Mouse (Mus musculus) naive thymus-derived CD4-positive, alpha-beta T cell, adult 2 months (primary cell): ENCODE measurements around the gene Gtpbp2.
A peak's percentile ranks its signal among the peaks of the same experiment; 100 is the strongest.

Experiments used
- DNase-seq: peaks from one replicate; pipeline ENCODE4 v3.0.0-alpha.2; 2011; ENCODE audit warnings: low read depth

The Gtpbp2 gene

GRCm38 (mm10) chr17:46160686-46161085, at the start of gene Gtpbp2:
Gtpbp2 (plus strand) TSS chr17:46161032.
- DNase-seq: peak; percentile 98

GRCm38 (mm10) chr17:46115489-46115888, 45.3 kb upstream of the Gtpbp2 start:
- no peak for DNase-seq

GRCm38 (mm10) chr17:46116138-46116537, 44.7 kb upstream of the Gtpbp2 start:
- DNase-seq: no peak

- no peak for DNase-seq
Observed at GRCm38 (mm10) chr17:46116881-46117280, 44.0 kb upstream of the Gtpbp2 start.

GRCm38 (mm10) chr17:46117623-46118422, 43.0 kb upstream of the Gtpbp2 start:
- no peak for DNase-seq

- DNase-seq: no peak
Observed at GRCm38 (mm10) chr17:46118423-46118850, 42.4 kb upstream of the Gtpbp2 start.

GRCm38 (mm10) chr17:46119641-46120040, 41.2 kb upstream of the Gtpbp2 start:
- no peak for DNase-seq

- DNase-seq: no peak
Observed at GRCm38 (mm10) chr17:46122791-46123190, 38.0 kb upstream of the Gtpbp2 start.

GRCm38 (mm10) chr17:46123285-46123684, 37.5 kb upstream of the Gtpbp2 start:
- no peak for DNase-seq

- DNase-seq: no peak
Observed at GRCm38 (mm10) chr17:46123953-46124700, 36.7 kb upstream of the Gtpbp2 start.

- no peak for DNase-seq
Observed at GRCm38 (mm10) chr17:46126608-46127007, 34.2 kb upstream of the Gtpbp2 start.

GRCm38 (mm10) chr17:46127814-46128493, 32.9 kb upstream of the Gtpbp2 start:
- no peak for DNase-seq

- DNase-seq: no peak
Observed at GRCm38 (mm10) chr17:46129741-46130498, 30.9 kb upstream of the Gtpbp2 start.

GRCm38 (mm10) chr17:46132058-46132718, 28.6 kb upstream of the Gtpbp2 start:
- peak; percentile 71 for DNase-seq

- DNase-seq: no peak
Observed at GRCm38 (mm10) chr17:46132862-46133261, 28.0 kb upstream of the Gtpbp2 start.

GRCm38 (mm10) chr17:46138563-46139236, 22.1 kb upstream of the Gtpbp2 start:
- DNase-seq: no peak

- no peak for DNase-seq
Observed at GRCm38 (mm10) chr17:46139872-46140271, 21.0 kb upstream of the Gtpbp2 start.

GRCm38 (mm10) chr17:46143578-46144423, 17.0 kb upstream of the Gtpbp2 start, which contains the start of gene Rsph9:
Rsph9 (minus strand) TSS chr17:46144216.
- peak; percentile 76 for DNase-seq
